Mouse (Mus musculus) midbrain, embryonic 14.5 days (tissue): ENCODE measurements around the gene Drg1. TPM values are rescaled to one million over a fixed set of nuclear protein-coding genes. Genes with fewer than 3 reads are reported as not detected.

Experiments used
- ATAC-seq: fragments of 200-750 bp; cut with Nextera tagmentation; 2 replicates; pipeline ENCODE4 v1.8.0; 2017; ENCODE audit warnings: moderate number of reproducible peaks, moderate library complexity; ENCODE audit not compliant: low FRiP score, low TSS enrichment
- DNase-seq: peaks from one replicate; pipeline ENCODE4 v3.0.0-alpha.2; 2015
- H3K27ac ChIP-seq: fragments of 300-500 bp; sonication (generic); replicated peaks from 2 replicates; pipeline ENCODE4 v1.5.1; 2014; ENCODE audit warnings: mild to moderate bottlenecking, low read depth, low read length, moderate library complexity
- H3K27me3 ChIP-seq: fragments of 300-500 bp; sonication (generic); 2 replicates; pipeline ENCODE4 v1.6.1; 2014; ENCODE audit warnings: low read length, control low read depth, mixed read lengths; ENCODE audit not compliant: control insufficient read depth, insufficient read depth
- H3K36me3 ChIP-seq: fragments of 300-500 bp; sonication (generic); 2 replicates; pipeline ENCODE4 v1.6.1; 2014; ENCODE audit warnings: low read length, control low read depth; ENCODE audit not compliant: control insufficient read depth, insufficient read depth
- H3K4me1 ChIP-seq: fragments of 300-500 bp; sonication (generic); 2 replicates; pipeline ENCODE4 v1.6.1; 2014; ENCODE audit warnings: mild to moderate bottlenecking, antibody characterized with exemption, low read length, control low read depth; ENCODE audit not compliant: control insufficient read depth, insufficient read depth
- H3K4me2 ChIP-seq: fragments of 300-500 bp; sonication (generic); 2 replicates; pipeline ENCODE4 v1.6.1; 2014; ENCODE audit warnings: mild to moderate bottlenecking, low read length, moderate library complexity
- H3K4me3 ChIP-seq: fragments of 300-500 bp; sonication (generic); replicated peaks from 2 replicates; pipeline ENCODE4 v1.5.1; 2014; ENCODE audit warnings: low read depth, low read length
- H3K9ac ChIP-seq: fragments of 300-500 bp; sonication (generic); replicated peaks from 2 replicates; pipeline ENCODE4 v1.6.1; 2014; ENCODE audit warnings: mild to moderate bottlenecking, low read length, moderate library complexity
- H3K9me3 ChIP-seq: fragments of 300-500 bp; sonication (generic); 2 replicates; pipeline ENCODE4 v1.6.1; 2016; ENCODE audit warnings: low read length, control low read depth, mixed read lengths; ENCODE audit not compliant: control insufficient read depth
- WGBS: fragments of 180-500 bp; shearing (Covaris S2); extraction: QIAGEN DNeasy Blood & Tissue Kit; methylation state at CpG from one replicate; pipeline ENCODE4 v1.1.7; 2014; 5-methylcytosine and 5-hydroxymethylcytosine counted together
- polyA plus RNA-seq: library from polyadenylated mRNA; unstranded; fragments of >200 nt; fragmentation: Nextera tagmentation; extraction: Ambion mirVana; gene quantifications from 2 replicates; pipeline ENCODE4 v1.2.1, GENCODE M21; 2014

The Drg1 gene
- polyA plus RNA-seq, 1 experiment from 2014 or later = 242 TPM

DNA sequence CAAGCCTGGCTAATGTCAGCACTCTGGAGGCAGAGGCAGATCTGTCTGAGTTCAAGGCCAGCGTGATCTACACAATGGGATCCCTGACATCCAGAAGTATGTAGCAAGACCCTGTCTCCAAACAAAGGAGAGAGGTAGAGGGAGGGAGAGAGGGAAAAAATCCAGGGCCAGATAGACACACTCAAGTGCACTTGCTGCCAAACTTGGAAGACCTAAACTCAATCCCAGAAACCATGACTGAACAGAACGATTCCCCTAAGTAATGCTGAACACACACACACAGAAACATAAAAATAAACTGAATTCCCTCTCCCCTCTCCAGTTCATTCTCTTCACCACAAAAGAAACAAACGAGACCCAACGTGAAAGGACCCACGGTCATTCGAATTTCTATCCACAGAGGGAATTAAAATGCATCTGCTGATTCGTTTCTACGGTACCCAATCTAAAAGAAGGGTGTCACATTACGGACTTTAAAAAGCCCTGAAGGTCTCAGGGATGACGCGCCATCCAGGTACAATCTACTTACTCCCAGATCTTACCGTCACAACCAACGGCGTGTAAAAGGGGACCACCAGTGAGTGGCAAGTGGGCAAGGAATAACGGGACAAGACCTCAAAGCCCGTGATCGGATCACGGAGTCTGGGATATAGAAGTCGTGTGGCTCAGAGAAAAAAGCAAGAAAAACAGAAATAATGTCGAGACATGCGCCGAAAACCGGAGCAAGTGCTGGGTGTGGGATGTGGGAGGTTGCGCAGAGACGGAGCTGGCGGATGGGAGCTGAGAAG lies 730 bp downstream of the Drg1 start:
- peak overlapping the region; percentile 93 for H3K27ac ChIP-seq
- H3K4me2 ChIP-seq = peak overlapping the region; percentile 80
- peak overlapping the region; percentile 95 for H3K4me3 ChIP-seq
- under 1% methylated on average over 26 of the region's 26 CpGs for WGBS
- peaks cover 18% of the 10 kb centered on the region for H3K4me1 ChIP-seq
- H3K9ac ChIP-seq = peak overlapping the region; percentile 97
- ATAC-seq (peak; percentile 8; the same call in 1 of the 2 replicates), DNase-seq (peak; percentile 19)
- H3K27me3 ChIP-seq = no peaks in the 10 kb centered on the region
- H3K9me3 ChIP-seq = no peaks in the 10 kb centered on the region
- H3K36me3 ChIP-seq = peaks cover 33% of the 10 kb centered on the region

DNA sequence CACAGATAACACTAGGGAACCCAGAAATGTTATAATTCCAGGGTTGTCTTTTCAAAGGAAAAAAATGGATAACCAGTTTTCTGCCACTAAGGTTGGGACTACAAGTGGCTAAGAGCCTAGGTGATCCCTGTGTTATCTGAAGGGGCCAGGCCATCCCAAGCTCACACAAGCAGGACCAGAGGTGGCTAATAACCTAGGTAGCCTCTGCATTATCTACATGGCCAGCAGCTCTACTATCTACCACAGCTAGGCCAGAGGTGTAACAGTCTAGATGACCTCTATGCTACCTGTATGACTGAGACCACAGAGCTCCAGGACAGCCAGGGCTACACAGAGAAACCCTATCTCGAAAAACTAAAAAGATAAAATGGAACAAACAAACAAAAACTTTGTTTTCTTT lies 6.7 kb downstream of the Drg1 start:
- Histone ChIP-seq H3K9me3 (no peaks in the 10 kb centered on the region), H3K4me3 (no peak overlapping the region), H3K4me1 (peaks cover 7% of the 10 kb centered on the region), H3K36me3 (peaks cover 82% of the 10 kb centered on the region), H3K4me2 (no peak overlapping the region), H3K9ac (no peak overlapping the region), H3K27ac (no peak overlapping the region), H3K27me3 (no peaks in the 10 kb centered on the region)
- DNase-seq = no peak
- ATAC-seq = no peak
- WGBS = 98% methylated on average over 1 of the region's 1 CpGs

DNA sequence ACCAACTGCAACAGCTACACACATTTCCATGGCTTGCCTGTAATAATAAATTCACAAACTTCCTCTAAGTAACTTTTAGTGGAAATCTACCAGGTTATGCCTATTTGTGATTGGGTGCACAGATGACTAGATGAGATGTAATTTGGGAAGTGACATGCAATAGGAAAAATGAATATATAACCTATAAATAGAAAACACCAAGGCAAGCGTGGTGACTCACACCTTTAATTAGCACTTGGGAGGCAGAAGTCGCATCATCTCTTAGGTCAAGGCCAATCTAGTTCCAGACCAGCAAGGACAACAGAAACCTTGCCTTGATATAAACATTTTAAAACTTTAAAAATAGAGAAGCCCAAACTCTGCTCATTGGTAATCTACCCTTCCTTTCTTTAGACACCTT lies 18.8 kb downstream of the Drg1 start:
- H3K4me2 ChIP-seq = no peak overlapping the region
- H3K4me1 ChIP-seq = no peaks in the 10 kb centered on the region
- H3K27me3 ChIP-seq = no peaks in the 10 kb centered on the region
- H3K4me3 ChIP-seq = no peak overlapping the region
- 98% methylated on average over 2 of the region's 2 CpGs for WGBS
- H3K36me3 ChIP-seq = peaks cover 95% of the 10 kb centered on the region
- no peaks in the 10 kb centered on the region for H3K9me3 ChIP-seq
- DNase-seq = no peak
- no peak for ATAC-seq
- no peak overlapping the region for H3K9ac ChIP-seq
- no peak overlapping the region for H3K27ac ChIP-seq

GRCm38 (mm10) chr11:3243771-3244170 lies 22.4 kb downstream of the Drg1 start:
- Histone ChIP-seq H3K4me3 (no peak overlapping the region), H3K9me3 (peaks cover 3% of the 10 kb centered on the region; the same call in 1 of the 2 replicates), H3K27me3 (no peaks in the 10 kb centered on the region), H3K9ac (no peak overlapping the region), H3K36me3 (peaks cover 95% of the 10 kb centered on the region), H3K4me1 (no peaks in the 10 kb centered on the region), H3K4me2 (no peak overlapping the region), H3K27ac (no peak overlapping the region)
- ATAC-seq (no peak), DNase-seq (no peak)
- WGBS = 85% methylated on average over 4 of the region's 4 CpGs

- H3K36me3 ChIP-seq = peaks cover 94% of the 10 kb centered on the region
- H3K9me3 ChIP-seq = peaks cover 3% of the 10 kb centered on the region; the same call in 1 of the 2 replicates
- H3K4me2 ChIP-seq = no peak overlapping the region
- 94% methylated on average over 7 of the region's 7 CpGs for WGBS
- no peak for ATAC-seq
- H3K4me3 ChIP-seq = no peak overlapping the region
- no peak for DNase-seq
- H3K27ac ChIP-seq = no peak overlapping the region
- no peaks in the 10 kb centered on the region for H3K27me3 ChIP-seq
- H3K9ac ChIP-seq = no peak overlapping the region
- no peaks in the 10 kb centered on the region for H3K4me1 ChIP-seq
These were observed 23.8 kb downstream of the Drg1 start for GRCm38 (mm10) chr11:3242395-3242794.

DNA sequence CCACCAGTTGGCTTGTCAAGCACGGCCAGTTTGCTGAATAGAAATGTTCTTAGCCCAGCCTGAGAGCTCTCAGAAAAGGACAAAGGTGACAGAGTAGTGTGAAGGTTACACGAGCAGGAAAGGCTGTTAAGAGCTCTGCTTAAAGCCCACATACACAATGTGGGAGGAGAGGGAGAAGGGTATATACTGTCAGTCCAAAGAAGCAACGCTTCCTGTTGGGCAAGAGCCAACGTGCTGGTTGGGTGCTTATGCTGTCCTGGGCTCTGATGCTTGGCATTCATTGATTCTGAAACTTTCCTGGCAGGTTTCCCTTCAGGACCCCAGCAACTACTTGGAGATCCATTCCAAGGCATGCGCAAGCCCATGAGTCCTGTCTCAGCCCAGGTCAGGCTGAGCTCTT lies 30.9 kb downstream of the Drg1 start:
- DNase-seq = peak; percentile 8
- Histone ChIP-seq H3K27ac (no peak overlapping the region), H3K9me3 (no peaks in the 10 kb centered on the region), H3K27me3 (no peaks in the 10 kb centered on the region), H3K9ac (no peak overlapping the region), H3K4me2 (no peak overlapping the region), H3K4me1 (no peaks in the 10 kb centered on the region), H3K4me3 (no peak overlapping the region), H3K36me3 (peaks cover 86% of the 10 kb centered on the region)
- 88% methylated on average over 5 of the region's 5 CpGs for WGBS
- no peak for ATAC-seq

GRCm38 (mm10) chr11:3233704-3234103 lies 32.5 kb downstream of the Drg1 start:
- Histone ChIP-seq H3K27ac (no peak overlapping the region), H3K4me2 (no peak overlapping the region), H3K27me3 (no peaks in the 10 kb centered on the region), H3K4me3 (no peak overlapping the region), H3K36me3 (peaks cover 86% of the 10 kb centered on the region), H3K9ac (no peak overlapping the region), H3K9me3 (no peaks in the 10 kb centered on the region), H3K4me1 (no peaks in the 10 kb centered on the region)
- DNase-seq = no peak
- 96% methylated on average over 4 of the region's 4 CpGs for WGBS
- ATAC-seq = no peak

- Histone ChIP-seq H3K27ac (no peak overlapping the region), H3K9ac (no peak overlapping the region), H3K36me3 (peaks cover 82% of the 10 kb centered on the region), H3K27me3 (no peaks in the 10 kb centered on the region), H3K4me2 (no peak overlapping the region), H3K4me1 (no peaks in the 10 kb centered on the region), H3K4me3 (no peak overlapping the region), H3K9me3 (no peaks in the 10 kb centered on the region)
- WGBS = 93% methylated on average over 3 of the region's 3 CpGs
- ATAC-seq = no peak
- DNase-seq = no peak
These were observed 34.0 kb downstream of the Drg1 start for GRCm38 (mm10) chr11:3232248-3232647.

- Histone ChIP-seq H3K27me3 (no peaks in the 10 kb centered on the region), H3K4me2 (no peak overlapping the region), H3K36me3 (peaks cover 87% of the 10 kb centered on the region), H3K4me3 (no peak overlapping the region), H3K27ac (no peak overlapping the region), H3K4me1 (no peaks in the 10 kb centered on the region), H3K9ac (no peak overlapping the region), H3K9me3 (no peaks in the 10 kb centered on the region)
- 97% methylated on average over 3 of the region's 3 CpGs for WGBS
- no peak for ATAC-seq
- DNase-seq = no peak
These were observed 39.1 kb downstream of the Drg1 start for GRCm38 (mm10) chr11:3227113-3227512.
